Mouse (Mus musculus) layer of hippocampus, adult 9-10 months (tissue): ENCODE measurements around the gene Lcp2.

Source experiments
- DNase-seq: peaks from one replicate; pipeline ENCODE4 v3.0.0; 2022; ENCODE audit warnings: low spot score

Gene Lcp2

DNA sequence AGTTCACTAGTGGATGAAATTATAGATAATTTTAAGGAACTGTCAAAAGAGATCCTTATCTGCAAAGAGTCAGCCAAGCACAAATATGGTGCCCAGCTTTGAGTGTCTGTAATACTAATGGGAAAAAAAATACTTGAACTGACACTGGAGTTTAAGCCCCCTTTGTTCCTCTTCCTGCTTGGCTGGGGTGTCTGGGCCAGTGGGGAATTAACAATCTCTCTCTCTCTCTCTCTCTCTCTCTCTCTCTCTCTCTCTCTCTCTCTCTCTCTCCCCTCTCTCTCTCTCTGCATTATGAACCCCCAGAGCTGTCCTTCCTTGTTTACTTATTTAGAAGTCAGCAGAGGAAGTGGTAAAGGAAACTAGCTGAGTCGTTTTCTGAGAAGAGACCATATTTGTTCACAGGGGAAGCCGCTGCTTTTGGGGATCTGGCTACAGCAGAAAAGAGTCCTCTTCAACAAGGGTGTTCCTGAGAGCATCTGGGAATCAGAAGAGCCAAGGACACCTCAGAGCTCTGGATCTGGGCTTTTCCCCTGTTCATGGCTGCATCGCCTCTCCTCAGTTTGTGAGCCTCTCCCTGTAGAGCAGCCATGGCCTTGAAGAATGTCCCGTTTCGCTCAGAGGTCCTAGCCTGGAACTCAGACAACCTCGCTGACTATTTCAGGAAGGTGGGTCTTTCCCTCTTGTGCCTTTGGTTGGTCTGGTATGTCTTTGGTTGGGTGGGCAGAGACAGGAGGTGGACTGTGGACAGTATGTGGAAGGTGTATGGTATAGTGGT is at the start of gene Lcp2:
TSS of gene Lcp2 (plus strand) at position 154 of the 775 bp plus-strand sequence.
- no peak for DNase-seq

- no peak for DNase-seq
Observed at GRCm38 (mm10) chr11:33998244-33998643, 48.5 kb upstream of the Lcp2 start.

DNA sequence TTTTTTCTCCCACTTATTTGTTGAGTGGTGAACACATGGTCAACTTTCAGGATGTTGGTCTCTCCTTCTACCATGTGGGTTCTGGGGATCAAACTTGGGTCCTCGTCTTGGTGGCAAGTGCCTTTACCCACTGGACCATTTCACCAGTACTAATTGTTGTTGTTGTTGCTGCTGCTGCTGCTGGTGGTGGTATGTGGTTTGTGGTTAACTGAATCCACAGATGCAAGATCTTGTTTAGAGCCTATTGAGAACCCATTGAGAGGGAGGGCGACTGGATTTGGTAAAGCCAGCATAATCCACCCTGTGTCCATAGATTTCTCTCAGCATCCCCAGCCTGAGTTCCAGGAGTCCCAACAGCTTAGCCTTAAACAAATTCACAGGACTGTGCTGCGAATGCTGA is 46.3 kb upstream of the Lcp2 start:
- no peak for DNase-seq

DNA sequence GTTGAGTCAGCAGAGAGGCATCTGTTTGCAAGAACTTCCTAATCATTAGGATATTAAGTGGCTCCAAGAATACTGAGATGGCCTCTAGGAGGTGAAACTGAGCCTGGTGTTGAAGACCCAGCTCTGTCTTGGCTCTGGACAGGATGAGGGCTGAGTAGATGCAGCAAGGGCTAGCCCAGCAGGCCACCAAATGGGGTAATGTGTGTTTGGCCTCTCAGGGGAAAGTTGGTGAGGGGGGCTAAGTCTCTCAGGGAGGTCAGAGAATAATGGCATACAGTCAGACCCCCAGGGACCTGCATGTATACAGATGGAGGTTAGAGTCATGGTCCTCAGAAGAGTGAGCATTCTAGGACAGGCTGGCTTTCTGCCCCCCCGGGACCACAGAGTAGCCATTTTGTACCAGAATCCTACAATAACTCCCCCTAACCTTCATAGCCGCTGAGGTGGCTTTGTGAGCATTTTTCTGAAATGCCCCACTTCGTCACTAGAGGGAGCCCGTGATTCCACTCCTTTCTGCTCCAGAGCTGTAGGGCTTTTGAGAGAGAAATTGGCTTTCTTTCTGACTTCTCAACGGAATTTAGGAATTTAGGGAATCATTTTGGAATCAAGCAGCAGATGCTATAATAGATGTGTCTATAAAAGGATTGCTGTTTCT is 44.7 kb upstream of the Lcp2 start:
- no peak for DNase-seq

- DNase-seq = no peak
Observed at GRCm38 (mm10) chr11:34002593-34002965, 44.1 kb upstream of the Lcp2 start.

DNA sequence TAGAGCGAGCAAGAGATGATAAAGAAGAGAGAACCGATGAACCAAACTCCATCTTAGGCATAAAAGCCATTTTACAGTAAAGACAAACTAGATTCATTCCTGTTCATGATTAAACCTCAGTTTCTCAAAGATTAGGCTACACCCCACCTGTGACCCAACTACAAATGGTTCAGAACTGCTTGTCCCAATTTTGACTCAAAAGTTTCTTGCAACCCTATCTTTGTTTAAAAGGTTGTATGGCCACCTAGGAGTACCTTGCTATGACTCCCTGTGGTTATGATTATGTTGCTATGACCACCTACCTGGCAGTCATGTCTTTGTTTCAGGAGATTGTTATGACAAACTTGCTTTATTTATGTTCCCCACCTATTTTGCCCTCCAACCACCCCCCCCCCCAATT is 39.1 kb upstream of the Lcp2 start:
- DNase-seq = no peak

- DNase-seq = no peak
Observed at GRCm38 (mm10) chr11:34008214-34008613, 38.5 kb upstream of the Lcp2 start.

DNA sequence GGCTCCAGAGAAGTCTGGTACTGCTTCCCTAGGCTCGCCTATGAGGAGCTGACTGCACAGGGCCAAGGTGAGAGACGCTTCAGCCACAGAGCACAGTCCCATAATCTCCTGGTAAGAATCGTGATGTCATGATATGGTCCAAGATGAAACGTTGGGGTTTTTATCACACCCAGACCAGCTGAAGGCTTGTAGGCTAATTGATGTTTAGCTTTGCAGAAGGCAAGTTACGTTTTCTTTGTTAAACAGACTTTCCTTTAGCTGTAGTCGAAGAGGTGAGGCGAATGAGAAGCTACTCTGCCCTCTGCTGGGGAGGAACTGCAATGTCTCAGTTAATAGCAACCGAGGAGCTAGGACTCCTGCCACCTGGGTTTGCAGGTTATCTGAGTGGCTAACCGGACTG is 38.0 kb upstream of the Lcp2 start:
- no peak for DNase-seq

- no peak for DNase-seq
Observed at GRCm38 (mm10) chr11:34009316-34010087, 37.2 kb upstream of the Lcp2 start.

GRCm38 (mm10) chr11:34010133-34010858 is 36.4 kb upstream of the Lcp2 start:
- DNase-seq = no peak

DNA sequence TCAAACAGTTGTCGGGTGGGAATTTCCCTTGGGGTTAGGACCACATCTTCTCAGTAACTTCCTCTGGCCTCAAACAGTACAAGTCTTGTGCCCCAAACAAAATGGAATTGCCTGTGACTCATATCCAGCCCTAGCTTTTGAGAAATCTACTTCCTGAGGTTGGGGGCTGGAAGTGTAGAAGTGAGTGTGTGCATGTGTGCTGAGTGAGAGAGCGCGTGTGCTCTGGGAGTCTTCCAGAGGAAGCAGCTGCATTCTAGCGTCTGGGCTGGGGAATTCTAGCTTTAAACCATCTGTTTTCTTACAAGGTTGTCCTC is 35.9 kb upstream of the Lcp2 start:
- DNase-seq = no peak

GRCm38 (mm10) chr11:34012007-34012652 is 34.6 kb upstream of the Lcp2 start:
- DNase-seq = no peak

DNA sequence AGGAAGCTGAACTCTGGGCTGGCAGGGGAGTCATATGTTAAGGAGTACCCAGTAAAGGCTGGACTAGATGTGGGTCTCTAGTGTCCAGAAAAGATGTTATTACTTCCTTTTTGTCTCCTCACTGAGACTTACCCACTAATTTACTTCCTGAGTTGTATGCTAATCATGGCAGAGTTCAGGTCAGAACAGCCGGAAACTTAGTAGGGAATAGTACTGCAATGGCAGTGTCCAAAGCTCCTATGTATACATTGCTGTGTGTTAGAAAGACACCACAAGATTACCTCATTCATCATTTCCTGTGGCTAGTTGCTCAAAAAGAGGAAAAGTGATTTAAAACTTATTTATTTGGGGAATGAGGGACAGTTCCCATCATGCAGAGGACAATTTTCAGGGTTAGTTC is 21.6 kb upstream of the Lcp2 start:
- DNase-seq = no peak

DNA sequence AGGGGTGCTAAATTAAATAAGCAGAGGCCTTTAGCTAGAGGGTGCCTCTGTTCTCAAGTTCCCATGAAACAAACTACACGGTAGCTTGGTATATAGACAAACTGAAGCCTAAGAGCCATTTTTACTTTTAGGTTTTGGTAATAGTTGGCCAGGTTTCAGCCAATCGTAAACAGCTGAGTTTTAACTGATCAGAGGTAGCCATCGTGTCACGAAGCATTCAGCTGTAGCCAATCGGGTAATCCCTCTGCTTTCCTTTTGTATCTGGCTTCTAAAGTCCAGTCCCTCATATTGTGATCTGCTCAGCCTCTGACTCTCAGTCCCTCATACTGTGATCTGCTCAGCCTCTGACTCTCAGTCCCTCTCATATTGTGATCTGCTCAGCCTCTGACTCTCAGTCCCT is 17.1 kb upstream of the Lcp2 start:
- DNase-seq = no peak

DNA sequence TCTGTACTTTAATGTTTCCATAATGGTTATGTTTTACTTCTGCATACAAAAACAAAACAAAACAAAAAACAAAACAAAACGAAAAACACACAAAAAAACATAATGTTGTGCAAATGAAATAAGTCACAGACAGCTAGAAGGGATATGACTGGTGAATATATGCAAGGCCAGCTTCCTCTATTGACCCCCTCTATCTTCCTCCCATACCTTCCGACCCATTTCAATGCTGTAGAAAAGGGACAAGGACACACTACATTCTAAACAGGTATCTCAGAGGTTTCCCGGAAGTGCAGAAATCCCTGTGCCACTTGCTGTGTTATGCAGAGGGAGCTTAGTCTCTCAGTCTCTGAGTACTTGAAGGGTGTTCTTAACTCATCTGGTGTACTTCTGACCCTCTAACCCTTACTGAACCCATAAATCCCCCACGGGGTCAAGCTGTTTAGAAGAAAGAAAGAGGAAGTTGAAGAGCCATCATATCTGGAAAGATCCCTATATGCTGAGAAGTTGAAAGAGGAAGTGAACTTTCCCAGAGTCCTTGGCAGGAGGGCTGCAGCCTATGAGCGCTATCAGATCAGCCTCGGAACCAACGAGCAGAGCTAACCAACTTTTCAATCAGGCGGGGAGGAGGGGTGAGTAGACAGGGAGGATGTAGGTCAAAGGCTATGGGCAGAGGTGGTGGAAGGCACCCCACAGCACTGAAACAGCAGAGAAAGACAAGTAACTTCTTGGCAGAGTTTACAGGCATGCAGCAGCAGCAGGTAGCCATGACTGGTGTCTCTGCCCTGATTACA is 15.5 kb upstream of the Lcp2 start:
- no peak for DNase-seq

DNA sequence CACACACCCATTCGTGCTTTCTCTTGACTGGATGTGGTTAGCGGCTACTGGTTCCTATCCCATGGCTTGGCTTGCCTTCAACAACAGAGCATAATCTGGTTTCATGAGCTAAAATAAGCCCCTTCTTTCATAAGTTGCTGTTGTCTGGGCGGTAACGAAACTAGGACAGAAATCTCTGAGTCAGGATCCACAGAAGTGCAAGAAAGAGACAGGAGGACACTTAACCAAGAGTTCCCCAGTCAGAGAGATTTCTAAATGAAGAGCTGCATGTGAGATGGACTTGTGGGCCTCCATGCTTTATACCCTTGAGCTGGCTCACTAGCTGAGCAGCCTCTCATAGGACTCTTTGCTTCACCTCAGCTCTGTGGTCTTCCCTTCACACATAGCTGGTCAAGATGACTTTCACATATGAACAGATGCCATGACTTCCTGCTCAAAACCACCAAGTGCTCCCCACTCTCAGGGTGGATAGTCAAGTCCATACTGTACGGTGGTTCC is 12.7 kb upstream of the Lcp2 start:
- DNase-seq = no peak

DNA sequence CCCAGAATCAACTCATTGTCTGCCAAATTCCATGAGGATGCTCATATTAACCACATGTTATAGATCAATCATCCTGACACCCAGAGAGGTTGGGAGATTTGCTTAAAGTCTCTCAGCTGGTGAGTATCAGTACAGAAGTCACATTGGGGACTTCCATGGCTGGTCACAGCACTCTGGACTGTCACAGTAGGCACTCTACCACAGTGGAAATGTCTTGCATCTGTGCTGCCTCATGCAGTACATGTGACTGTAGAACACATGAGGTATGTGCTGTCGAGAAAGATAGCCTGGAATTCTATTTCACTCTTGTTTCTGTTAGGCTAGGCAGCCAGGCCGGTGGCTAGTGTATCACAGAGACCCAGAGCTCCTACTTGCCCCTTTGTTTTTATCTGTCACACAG is 11.9 kb upstream of the Lcp2 start:
- no peak for DNase-seq

- no peak for DNase-seq
Observed at GRCm38 (mm10) chr11:34035909-34036658, 10.6 kb upstream of the Lcp2 start.

GRCm38 (mm10) chr11:34040061-34040460 is 6.7 kb upstream of the Lcp2 start:
- no peak for DNase-seq

GRCm38 (mm10) chr11:34042808-34043207 is 3.9 kb upstream of the Lcp2 start:
- DNase-seq = no peak
